17 mouse cellular contexts compared by ENCODE assay signal in genomic region chr1:189732156-189732555, GRCm38 (mm10). TPM values are rescaled to one million over a fixed set of nuclear protein-coding genes. Genes with fewer than 3 reads are reported as not detected.
DNase-seq lines count a peak whose midpoint lies in the region; ATAC-seq and TF ChIP-seq lines count a peak whose summit lies in the region.
"Had no signal": no experiment of that assay in that cellular context is flagged by ENCODE, and none has a peak within 500 bp of the region (broad histone marks: within the 10 kb centered on the region; RNA-seq: fewer than 3 reads in every experiment).

No protein-coding gene starts in this region.

- intact Hi-C loops in gastrocnemius, adult 2 months (cut with DNase I), result no loop called here

- WGBS in hindbrain, embryonic 12.5 days, result 77% methylated on average over 8 of the region's 8 CpGs
- 77% methylated on average over 8 of the region's 8 CpGs for WGBS in hindbrain, embryonic 16.5 days
- 44% methylated on average over 8 of the region's 8 CpGs for WGBS in lung, embryonic 16.5 days
- 48% methylated on average over 8 of the region's 8 CpGs for WGBS in stomach, embryonic 16.5 days

- peaks cover 25% of the 10 kb centered on the region for H3K4me1 ChIP-seq in hindbrain, embryonic 12.5 days
- H3K4me1 ChIP-seq in hindbrain, embryonic 16.5 days (ENCODE audit: control insufficient read depth, insufficient read depth, low read depth, low read length), result peaks cover 13% of the 10 kb centered on the region
- H3K4me1 ChIP-seq in lung, embryonic 16.5 days (replicated peaks; ENCODE audit: control insufficient read depth, insufficient read depth, low read length), result peaks cover 24% of the 10 kb centered on the region
- peaks cover 29% of the 10 kb centered on the region for H3K4me1 ChIP-seq in stomach, embryonic 16.5 days (ENCODE audit: control insufficient read depth, insufficient read depth, low read length)

- H3K27me3 ChIP-seq in hindbrain, embryonic 12.5 days, result peaks cover 35% of the 10 kb centered on the region
- peaks cover 19% of the 10 kb centered on the region for H3K27me3 ChIP-seq in hindbrain, embryonic 16.5 days (replicated peaks; ENCODE audit: control insufficient read depth, insufficient read depth, low read length)
- no peaks in the 10 kb centered on the region for H3K27me3 ChIP-seq in lung, embryonic 16.5 days (ENCODE audit: control insufficient read depth, insufficient read depth, low read depth, low read length)
- H3K27me3 ChIP-seq in stomach, embryonic 16.5 days (ENCODE audit: control insufficient read depth, insufficient read depth, low read length), result no peaks in the 10 kb centered on the region
- H3K27me3 ChIP-seq: CH12.LX, Patski had no signal

- H3K36me3 ChIP-seq in hindbrain, embryonic 12.5 days, result no peaks in the 10 kb centered on the region
- no peaks in the 10 kb centered on the region for H3K36me3 ChIP-seq in hindbrain, embryonic 16.5 days (ENCODE audit: control insufficient read depth, insufficient read depth, low read length)
- no peaks in the 10 kb centered on the region for H3K36me3 ChIP-seq in lung, embryonic 16.5 days (ENCODE audit: control insufficient read depth, insufficient read depth, low read length)
- H3K36me3 ChIP-seq in stomach, embryonic 16.5 days (ENCODE audit: control insufficient read depth, insufficient read depth, low read length), result no peaks in the 10 kb centered on the region

- H3K9ac ChIP-seq in hindbrain, embryonic 12.5 days, result no peak overlapping the region
- no peak overlapping the region for H3K9ac ChIP-seq in hindbrain, embryonic 16.5 days (ENCODE audit: low read depth, low read length)
- H3K9ac ChIP-seq in lung, embryonic 16.5 days (ENCODE audit: low read length), result no peak overlapping the region
- no peak overlapping the region for H3K9ac ChIP-seq in stomach, embryonic 16.5 days (ENCODE audit: low read length)

- H3K27ac ChIP-seq in gastrocnemius, adult 2 months, result peak overlapping the region; percentile 56
- peak overlapping the region; percentile 48; the same call in 1 of the 2 replicates for H3K27ac ChIP-seq in hindbrain, embryonic 12.5 days
- no peak overlapping the region for H3K27ac ChIP-seq in hindbrain, embryonic 16.5 days (ENCODE audit: low read depth, low read length)
- H3K27ac ChIP-seq in lung, embryonic 16.5 days (ENCODE audit: low read length), result 0 out of 2 replicates have a peak overlapping the region, but pooled peaks have one; percentile 19
- H3K27ac ChIP-seq in stomach, embryonic 16.5 days (ENCODE audit: low read length), result peak overlapping the region; percentile 62; the same call in 1 of the 2 replicates

- ATAC-seq in hindbrain, embryonic 12.5 days (ENCODE audit: low FRiP score), result no peak
- ATAC-seq in hindbrain, embryonic 16.5 days, result no peak
- no peak for ATAC-seq in lung, embryonic 16.5 days (ENCODE audit: low read depth)
- no peak for ATAC-seq in stomach, embryonic 16.5 days (ENCODE audit: insufficient read depth, low FRiP score)
- ATAC-seq: intestine, embryonic 16.5 days; lung, postnatal 0 days; Patski had no signal

- H3K4me3 ChIP-seq in gastrocnemius, adult 2 months, result peak overlapping the region; percentile 15; the same call in 1 of the 2 replicates
- H3K4me3 ChIP-seq in hindbrain, embryonic 12.5 days, result no peak overlapping the region
- H3K4me3 ChIP-seq in hindbrain, embryonic 16.5 days (ENCODE audit: low read length), result no peak overlapping the region
- H3K4me3 ChIP-seq in lung, embryonic 16.5 days (ENCODE audit: low read length), result no peak overlapping the region
- H3K4me3 ChIP-seq in stomach, embryonic 16.5 days (replicated peaks; ENCODE audit: low read length), result no peak overlapping the region

- no peaks in the 10 kb centered on the region for H3K9me3 ChIP-seq in hindbrain, embryonic 12.5 days (replicated peaks)
- no peaks in the 10 kb centered on the region for H3K9me3 ChIP-seq in hindbrain, embryonic 16.5 days (ENCODE audit: control insufficient read depth, low read length)
- no peaks in the 10 kb centered on the region for H3K9me3 ChIP-seq in lung, embryonic 16.5 days (ENCODE audit: control insufficient read depth, low read length)
- H3K9me3 ChIP-seq in stomach, embryonic 16.5 days (replicated peaks; ENCODE audit: control insufficient read depth, low read length), result no peaks in the 10 kb centered on the region

- no peak for DNase-seq in gastrocnemius, adult 2 months
- DNase-seq in gastrocnemius, postnatal 4 days (ENCODE audit: low spot score in 2 of 2), result no peak
- DNase-seq in lung, postnatal 25 days (ENCODE audit: low spot score), result no peak
- no peak for DNase-seq in Muller cell, postnatal 12 days (ENCODE audit: inconsistent ontology term)
- DNase-seq: cerebellum, adult 9-11 months; embryo, embryonic 11 days; gastrocnemius, postnatal 10 days; right cerebral cortex, postnatal 4 days; thymus, postnatal 14 days had no signal

- H3K4me2 ChIP-seq in hindbrain, embryonic 12.5 days (replicated peaks), result no peak overlapping the region
- H3K4me2 ChIP-seq in hindbrain, embryonic 16.5 days (ENCODE audit: low read length), result no peak overlapping the region
- no peak overlapping the region for H3K4me2 ChIP-seq in lung, embryonic 16.5 days (ENCODE audit: low read depth, low read length)
- peak overlapping the region; percentile 21; the same call in 1 of the 2 replicates for H3K4me2 ChIP-seq in stomach, embryonic 16.5 days (ENCODE audit: low read depth, low read length)

- TF ChIP-seq CTCF in gastrocnemius, adult 2 months (IDR thresholded peaks at IDR 0.05), result no peak

RNA-seq across cellular contexts. Expression of gene Ptpn14, which starts 4.1 kb away (rescaled TPM):
- 10 to 100 TPM in 1 of 2 experiments, 1 to 10 TPM in 1; 9.3 to 15.1 TPM for total RNA-seq in gastrocnemius, adult 2 months (2021)
- 10 to 100 TPM; 19.7 to 22.1 TPM for total RNA-seq in gastrocnemius, postnatal 4 days (2021)
- 7.6 and 8.7 TPM in 2 replicates for polyA plus RNA-seq in hindbrain, embryonic 12.5 days (2016; fragmentation: Nextera tagmentation; extraction: Ambion mirVana)
- polyA plus RNA-seq in hindbrain, embryonic 16.5 days (2015; fragmentation: Nextera tagmentation; extraction: Ambion mirVana), result 1.6 and 1.8 TPM in 2 replicates
- 7.4 and 7.9 TPM in 2 replicates for polyA plus RNA-seq in lung, embryonic 16.5 days (2015; fragmentation: Nextera tagmentation; extraction: Ambion mirVana)
- 8.4 and 8.7 TPM in 2 replicates for polyA plus RNA-seq in stomach, embryonic 16.5 days (2015; fragmentation: Nextera tagmentation; extraction: Ambion mirVana)

RNA-seq across cellular contexts. Expression of gene Cenpf, which starts 44.3 kb away (rescaled TPM):
- under 1 TPM; 0.03 to 0.05 TPM for total RNA-seq in gastrocnemius, adult 2 months (2021)
- 10 to 100 TPM; 15.0 to 25.3 TPM for total RNA-seq in gastrocnemius, postnatal 4 days (2021)
- 82.6 and 86.6 TPM in 2 replicates for polyA plus RNA-seq in hindbrain, embryonic 12.5 days (2016; fragmentation: Nextera tagmentation; extraction: Ambion mirVana)
- 16.1 and 17.1 TPM in 2 replicates for polyA plus RNA-seq in hindbrain, embryonic 16.5 days (2015; fragmentation: Nextera tagmentation; extraction: Ambion mirVana)
- polyA plus RNA-seq in lung, embryonic 16.5 days (2015; fragmentation: Nextera tagmentation; extraction: Ambion mirVana), result 92.2 and 94.9 TPM in 2 replicates
- polyA plus RNA-seq in stomach, embryonic 16.5 days (2015; fragmentation: Nextera tagmentation; extraction: Ambion mirVana), result 55.9 and 56.0 TPM in 2 replicates
